Mouse (Mus musculus) 3134 (cell line): ENCODE measurements around the gene Nanos1.

Experiments
- DNase-seq: peaks from one replicate; pipeline ENCODE4 v3.0.0-alpha.2; 2011; ENCODE audit warnings: low spot score; ENCODE audit not compliant: insufficient read length; ENCODE audit errors: extremely low read depth

Gene Nanos1

GRCm38 (mm10) chr19:60755438-60756191, at the start of gene Nanos1:
Nanos1 (plus strand) TSS chr19:60755987.
- DNase-seq: peak; percentile 80

GRCm38 (mm10) chr19:60709193-60709900, 46.4 kb upstream of the Nanos1 start:
- DNase-seq: no peak

- DNase-seq: no peak
Measured at GRCm38 (mm10) chr19:60710196-60710595, 45.6 kb upstream of the Nanos1 start.

DNA sequence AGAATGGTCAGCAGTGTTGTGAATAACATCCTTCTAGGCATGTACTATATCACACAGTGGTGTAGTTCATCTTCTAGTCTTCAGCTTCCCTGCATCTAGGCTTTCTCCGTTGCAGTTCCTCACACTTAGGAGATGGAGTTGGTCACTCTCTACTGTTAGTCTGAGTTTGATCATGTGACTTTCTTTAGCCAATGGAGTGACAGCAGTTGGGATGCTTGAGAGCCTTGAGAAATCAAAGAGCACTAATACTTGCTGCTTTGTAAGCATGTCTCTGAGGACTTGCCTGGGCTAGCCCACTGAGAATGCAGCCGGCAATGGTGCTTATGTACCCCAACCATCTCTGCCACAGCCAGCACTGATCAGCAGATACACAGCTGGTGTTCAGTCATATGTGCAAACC, 43.2 kb upstream of the Nanos1 start:
- no peak for DNase-seq

DNA sequence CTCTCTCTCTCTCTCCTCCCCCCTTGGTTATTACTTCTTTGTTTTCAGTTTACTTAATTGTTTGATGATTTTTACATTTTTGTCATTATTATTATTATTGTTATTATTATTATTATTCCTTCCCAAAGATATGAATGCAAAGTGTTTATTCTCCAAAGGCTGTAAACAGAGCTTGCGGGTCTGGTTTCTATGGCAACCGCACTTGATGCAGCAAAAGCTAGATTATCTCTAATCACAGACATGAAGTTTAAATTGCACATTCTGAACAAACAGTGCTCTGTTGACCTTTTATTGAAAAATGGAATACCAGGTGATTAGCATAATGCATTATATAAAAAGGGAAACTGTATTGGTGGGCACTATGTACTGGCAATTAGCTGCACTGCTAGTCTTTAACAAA, 39.4 kb upstream of the Nanos1 start:
- DNase-seq: no peak

DNA sequence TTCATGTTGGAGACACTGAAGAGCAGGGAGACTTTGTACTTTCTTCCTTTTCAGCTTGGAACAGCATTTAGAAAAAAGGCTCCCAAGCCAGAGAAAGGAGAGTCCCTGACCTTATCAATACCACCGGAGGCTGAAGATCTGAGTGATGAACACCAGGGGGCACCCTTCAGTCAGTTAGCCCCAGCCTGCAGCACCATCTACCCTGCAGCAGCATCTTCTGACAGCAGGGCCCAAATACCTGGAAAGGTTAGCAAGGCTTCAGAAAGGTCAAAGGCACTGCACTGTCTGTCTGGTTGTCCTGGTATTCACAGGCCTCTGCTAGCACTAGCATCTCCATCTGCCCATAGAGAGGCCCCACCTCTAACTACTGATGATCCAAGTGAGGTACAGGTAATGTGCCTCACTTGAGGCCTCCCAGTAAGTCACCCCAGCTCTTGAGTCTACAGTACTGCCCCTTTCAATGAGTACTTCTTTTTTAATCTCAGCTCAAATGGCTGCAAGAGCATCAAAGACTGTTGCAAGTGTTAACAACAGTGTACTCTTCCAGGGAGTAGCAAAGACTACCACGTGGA, 25.4 kb upstream of the Nanos1 start:
- DNase-seq: no peak

DNA sequence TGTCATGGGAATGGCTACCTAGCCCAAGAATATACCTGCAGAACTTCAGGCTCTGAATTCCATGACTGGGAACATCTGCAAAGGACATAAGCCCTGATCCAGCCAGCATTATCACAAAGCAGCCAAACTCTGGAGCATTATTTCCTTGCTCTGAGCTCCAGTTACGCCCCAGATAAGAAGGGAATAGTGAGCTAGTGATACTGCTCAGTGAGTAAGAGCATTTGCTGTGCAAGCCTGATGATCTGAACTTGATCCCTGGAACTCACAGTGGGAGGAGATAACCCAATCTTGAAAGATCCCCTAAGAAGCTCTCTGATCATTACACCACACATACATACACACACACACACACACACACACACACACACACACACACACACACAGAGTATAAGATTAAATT, 24.5 kb upstream of the Nanos1 start:
- no peak for DNase-seq

DNA sequence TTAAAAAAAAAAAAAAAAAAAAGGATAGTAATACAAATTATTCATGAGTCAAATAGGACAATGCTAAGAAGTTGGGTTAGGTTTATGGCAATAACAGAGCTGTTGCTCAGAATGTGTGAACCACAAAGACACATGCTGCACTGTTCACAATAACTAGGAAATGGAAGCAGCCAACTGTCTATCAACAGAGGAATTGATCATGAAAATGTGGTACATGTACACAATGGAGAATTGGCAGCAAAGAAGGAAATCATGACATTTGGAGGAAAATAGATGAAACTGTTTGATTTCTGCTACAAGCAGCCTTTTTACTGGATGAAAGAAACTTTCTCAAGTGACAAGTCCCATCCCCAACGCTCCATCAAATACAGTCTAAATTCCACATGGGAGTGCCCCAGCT, 23.8 kb upstream of the Nanos1 start:
- DNase-seq: no peak

DNA sequence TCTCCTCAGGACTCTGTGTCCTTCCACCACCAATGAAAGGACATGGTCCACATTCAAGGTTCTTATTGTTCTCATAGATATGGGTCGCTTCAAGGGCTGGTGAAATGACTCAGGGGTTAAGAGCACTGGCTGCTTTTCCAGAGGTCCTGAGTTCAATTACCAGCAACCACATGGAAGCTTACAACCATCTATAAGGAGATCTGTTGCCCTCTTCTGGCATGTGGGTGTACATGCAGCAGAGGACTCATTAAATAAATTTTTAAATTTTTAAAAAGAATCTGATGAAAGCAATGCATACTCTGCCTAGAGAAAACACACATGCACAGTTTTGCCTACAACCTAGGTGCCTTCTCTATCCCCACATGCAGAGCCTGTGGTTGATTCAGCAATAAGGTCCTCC, 15.2 kb upstream of the Nanos1 start:
- no peak for DNase-seq

DNA sequence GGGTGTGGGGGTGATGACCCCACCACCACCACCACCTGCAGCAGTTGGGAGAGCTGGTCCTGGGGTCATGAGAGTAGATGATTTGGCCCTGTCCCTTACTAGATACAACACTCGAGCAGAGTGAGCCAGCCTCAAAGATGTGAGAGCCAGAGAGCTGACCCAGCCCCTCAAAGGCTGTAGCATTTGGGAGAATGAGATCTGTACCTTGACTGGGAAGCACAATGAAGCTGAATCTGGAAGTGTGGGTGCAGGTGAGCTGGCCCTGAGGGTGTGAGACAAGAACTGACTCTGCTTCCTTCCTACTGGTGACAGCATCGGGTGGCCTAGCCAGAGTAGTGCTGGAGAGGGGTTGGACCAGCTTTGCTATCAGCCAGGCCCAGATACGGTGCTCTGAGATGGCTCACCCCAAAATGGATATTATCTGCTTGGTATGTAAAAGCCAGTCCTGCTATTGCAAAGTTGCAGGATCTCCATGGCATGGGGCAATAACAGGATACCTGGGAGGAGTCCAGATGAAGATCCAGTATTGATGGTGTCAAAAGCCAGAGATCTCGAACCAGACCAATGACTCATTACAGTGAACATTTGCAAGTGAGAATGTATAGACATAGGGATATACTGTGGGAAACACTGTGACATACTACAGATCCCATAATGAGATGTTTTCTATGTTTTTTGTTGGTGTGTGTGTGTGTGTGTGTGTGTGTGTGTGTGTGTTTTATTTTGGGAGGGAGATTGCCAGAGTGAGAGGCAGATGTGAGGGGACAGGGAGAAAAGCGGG, 11.8 kb upstream of the Nanos1 start:
- no peak for DNase-seq

DNA sequence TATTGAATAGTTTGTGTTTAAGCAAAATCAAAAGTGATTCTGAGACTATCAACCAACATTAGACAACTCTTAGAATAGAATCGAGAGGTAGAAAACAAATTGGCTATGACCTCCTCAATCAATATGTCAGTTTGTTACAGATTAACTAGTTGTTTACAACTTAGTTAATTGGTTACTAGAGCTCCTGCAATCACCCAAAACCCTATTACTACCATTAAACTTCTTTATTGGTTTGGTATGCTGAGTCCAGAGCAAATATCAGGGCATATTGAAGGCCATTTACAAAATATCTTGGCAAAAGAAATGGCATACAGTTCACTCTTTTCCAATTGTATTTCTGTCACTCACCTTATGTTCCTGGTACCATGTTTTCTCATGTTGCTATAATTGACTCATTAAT, 8.0 kb upstream of the Nanos1 start:
- DNase-seq: no peak

GRCm38 (mm10) chr19:60756192-60757098, 658 bp downstream of the Nanos1 start:
- DNase-seq: peak; percentile 68

- no peak for DNase-seq
Measured at GRCm38 (mm10) chr19:60757099-60757785, 1.5 kb downstream of the Nanos1 start.

DNA sequence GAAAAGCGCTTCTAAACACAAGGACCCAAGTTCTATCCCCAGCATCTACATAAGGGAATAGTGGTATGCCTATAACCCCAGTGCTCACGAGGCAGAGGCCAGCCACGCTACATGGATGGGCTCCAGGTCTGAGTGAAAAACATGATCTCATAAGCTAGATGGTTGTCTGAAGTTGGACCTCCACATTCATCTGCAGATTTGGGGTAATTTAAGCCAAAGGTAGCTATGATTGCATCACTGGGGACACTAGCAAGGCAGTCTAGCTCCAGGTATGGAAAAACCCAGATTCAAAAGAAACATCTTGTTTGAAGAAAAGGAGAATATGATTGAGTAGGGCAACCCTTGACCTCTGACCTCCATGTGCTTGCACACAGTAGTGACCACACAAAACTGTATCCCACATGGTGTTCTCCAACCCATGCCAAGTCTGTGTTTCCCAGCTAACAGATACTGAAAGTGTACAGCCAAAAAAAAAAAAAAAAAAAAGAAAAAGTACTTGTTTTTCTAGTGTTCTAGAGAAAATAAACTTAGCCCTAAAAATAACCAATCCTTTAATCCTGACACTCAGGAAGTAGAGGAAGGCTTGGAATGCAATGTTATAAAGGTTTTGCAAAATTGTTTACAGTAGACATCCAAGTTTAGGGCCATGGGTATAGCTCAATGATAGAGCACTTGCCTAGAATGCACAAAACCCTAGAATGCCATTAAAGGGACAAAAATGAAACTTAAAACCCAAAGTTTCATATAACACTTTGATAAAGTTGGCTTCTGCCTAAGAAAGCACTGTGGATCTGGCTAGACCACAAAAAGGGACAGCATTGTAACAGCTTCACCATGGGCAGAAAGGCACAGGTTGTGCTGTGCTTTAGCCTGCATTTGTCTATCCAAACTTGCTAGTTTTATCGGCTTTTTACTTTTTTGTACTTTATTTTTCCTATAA, 3.4 kb downstream of the Nanos1 start:
- no peak for DNase-seq

DNA sequence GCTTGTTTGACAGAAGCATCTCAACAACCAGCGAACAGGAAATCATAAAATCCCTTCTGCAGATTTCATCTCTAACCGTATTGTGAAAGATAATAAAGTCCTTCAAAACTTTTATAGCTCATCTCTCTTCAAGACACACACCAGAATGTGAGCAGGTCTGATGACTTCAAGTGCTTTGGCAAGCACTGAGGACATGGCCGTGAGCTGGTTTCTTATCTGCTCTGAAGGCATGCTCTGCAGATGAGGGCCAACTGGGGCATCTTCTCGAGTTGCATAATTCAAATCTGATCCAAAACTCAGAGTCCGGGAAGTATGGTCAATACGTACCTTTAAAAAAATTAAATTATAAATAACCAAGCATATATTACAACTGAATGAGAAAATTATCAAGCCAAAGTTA, 17.6 kb downstream of the Nanos1 start:
- no peak for DNase-seq

DNA sequence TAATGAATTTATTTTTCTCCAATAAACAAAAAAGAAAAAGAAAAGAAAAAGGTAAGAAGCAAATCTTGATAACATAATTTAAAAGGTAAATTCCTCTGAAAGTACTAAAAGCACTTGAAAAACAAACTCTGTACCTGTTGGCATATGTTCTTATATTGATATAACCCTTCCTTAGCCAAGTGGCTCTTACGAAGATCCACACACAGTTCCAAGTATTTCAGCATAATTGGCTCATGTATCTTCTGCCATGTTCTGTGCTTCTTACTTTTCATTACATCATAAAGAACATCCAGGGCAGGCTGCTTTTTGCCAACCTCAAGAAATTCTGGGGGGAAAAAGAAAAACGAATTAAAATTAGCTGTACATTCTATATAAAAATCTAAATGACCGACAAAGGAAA, 26.2 kb downstream of the Nanos1 start:
- DNase-seq: no peak

GRCm38 (mm10) chr19:60784712-60785111, 28.9 kb downstream of the Nanos1 start:
- DNase-seq: no peak

DNA sequence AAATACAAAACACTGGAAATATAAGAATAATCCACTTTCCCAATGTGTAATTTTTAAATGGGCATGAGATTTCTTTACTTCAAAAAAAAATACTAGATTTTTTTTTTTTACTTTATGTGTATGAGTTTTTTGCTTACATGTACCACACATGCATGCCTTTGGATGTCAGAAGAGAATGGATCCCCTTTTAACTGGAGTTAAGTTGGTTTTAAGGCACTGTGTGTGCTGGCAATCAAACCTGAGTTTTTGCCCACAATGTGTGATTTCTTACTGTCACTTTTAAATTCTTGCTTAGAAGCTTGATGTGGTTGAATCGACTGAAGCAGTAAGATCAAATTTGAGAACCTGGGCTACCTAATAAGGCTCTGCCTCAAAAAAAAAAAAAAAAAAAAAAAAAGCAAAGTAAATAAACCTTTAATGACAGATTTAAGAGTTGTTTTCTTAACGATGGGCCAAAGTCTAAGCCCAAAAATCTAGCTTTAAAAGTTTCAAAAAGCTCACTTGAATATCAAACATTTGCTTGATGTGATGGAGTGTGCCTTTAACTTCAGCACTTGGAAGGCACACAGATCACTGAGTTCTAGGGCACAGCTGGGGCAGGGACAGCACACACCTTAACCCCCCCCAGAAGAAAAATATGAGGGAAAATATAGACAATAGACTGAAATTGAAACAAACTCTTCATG, 31.8 kb downstream of the Nanos1 start:
- DNase-seq: no peak
